Mouse (Mus musculus) adrenal gland, adult 8-10 months (tissue): ENCODE results near the gene Akt1s1. TPM values are rescaled to one million over a fixed set of nuclear protein-coding genes. Genes with fewer than 3 reads are reported as not detected.

Source experiments
- DNase-seq: peaks from one replicate; pipeline ENCODE4 v3.0.0; 2022
- total RNA-seq, 4 experiments: library from RNA; stranded (reverse); gene quantifications; 2 replicates each; pipeline ENCODE4 v1.2.4; 2022

Akt1s1 gene
- 100 to 1,000 TPM; 106 to 137 (median 120) TPM for total RNA-seq

- peak; percentile 100 for DNase-seq
Observed at GRCm38 (mm10) chr7:44848561-44849415, at the start of gene Akt1s1, which contains the start of gene Tbc1d17. TSS of gene Akt1s1 (plus strand) at chr7:44848991. TSS of gene Tbc1d17 (minus strand) at chr7:44849079.

GRCm38 (mm10) chr7:44808927-44809326 lies 39.9 kb upstream of the Akt1s1 start:
- no peak for DNase-seq

- no peak for DNase-seq
Observed at GRCm38 (mm10) chr7:44809466-44809865, 39.3 kb upstream of the Akt1s1 start.

GRCm38 (mm10) chr7:44810365-44810764 lies 38.4 kb upstream of the Akt1s1 start:
- no peak for DNase-seq

GRCm38 (mm10) chr7:44810819-44811557 lies 37.8 kb upstream of the Akt1s1 start:
- DNase-seq, result no peak

GRCm38 (mm10) chr7:44812651-44813325 lies 36.0 kb upstream of the Akt1s1 start:
- DNase-seq, result no peak

- DNase-seq, result no peak
Observed at GRCm38 (mm10) chr7:44813985-44814384, 34.8 kb upstream of the Akt1s1 start.

- DNase-seq, result no peak
Observed at GRCm38 (mm10) chr7:44814423-44814822, 34.4 kb upstream of the Akt1s1 start.

GRCm38 (mm10) chr7:44814952-44815553 lies 33.7 kb upstream of the Akt1s1 start:
- no peak for DNase-seq

GRCm38 (mm10) chr7:44815721-44816469 lies 32.9 kb upstream of the Akt1s1 start, which contains the start of the genes Nup62 and Il4i1:
TSS of gene Nup62 (plus strand) at chr7:44816088.
TSS of gene Il4i1 (plus strand) at chr7:44816387.
- peak; percentile 98 for DNase-seq

GRCm38 (mm10) chr7:44816470-44817021 lies 32.2 kb upstream of the Akt1s1 start, which contains the start of gene Atf5:
TSS of gene Atf5 (minus strand) at chr7:44816658.
- DNase-seq, result no peak

GRCm38 (mm10) chr7:44817441-44817840 lies 31.4 kb upstream of the Akt1s1 start:
- DNase-seq, result no peak

GRCm38 (mm10) chr7:44818164-44818563 lies 30.6 kb upstream of the Akt1s1 start:
- DNase-seq, result no peak

- DNase-seq, result no peak
Observed at GRCm38 (mm10) chr7:44818751-44819235, 30.0 kb upstream of the Akt1s1 start.

GRCm38 (mm10) chr7:44819391-44819790 lies 29.4 kb upstream of the Akt1s1 start:
- no peak for DNase-seq

- DNase-seq, result no peak
Observed at GRCm38 (mm10) chr7:44819863-44820262, 28.9 kb upstream of the Akt1s1 start.

GRCm38 (mm10) chr7:44820525-44820924 lies 28.3 kb upstream of the Akt1s1 start:
- no peak for DNase-seq

GRCm38 (mm10) chr7:44821666-44822448 lies 26.9 kb upstream of the Akt1s1 start:
- no peak for DNase-seq

GRCm38 (mm10) chr7:44823409-44823808 lies 25.4 kb upstream of the Akt1s1 start:
- DNase-seq, result no peak

- DNase-seq, result peak; percentile 59
Observed at GRCm38 (mm10) chr7:44824872-44825271, 23.9 kb upstream of the Akt1s1 start.
